Mouse (Mus musculus) erythroblast, embryonic 14.5 days (primary cell): ENCODE measurements around the gene Il3.

ENCODE experiments used
- GATA1 ChIP-seq: IDR thresholded peaks from 2 replicates; pipeline ENCODE4 v1.6.1; 2012; ENCODE audit warnings: low read length, inconsistent platforms, mixed read lengths
- TAL1 ChIP-seq: IDR thresholded peaks from 3 replicates; pipeline ENCODE4 v1.6.1; 2012; ENCODE audit warnings: low read length, inconsistent platforms, mixed read lengths

GRCm38 (mm10) chr11:54296734-54297133, 29.7 kb upstream of the Il3 start:
- TF ChIP-seq TAL1 (no peak), GATA1 (no peak)
